Mouse (Mus musculus) thymus, adult 18-20 months (tissue): ENCODE data around the gene Cldn10.

Source experiments
- DNase-seq, 2 experiments: peaks; one replicate each; pipeline ENCODE4 v3.0.0; 2022; ENCODE audit warnings: mixed read lengths in 2 of 2

Gene Cldn10

DNA sequence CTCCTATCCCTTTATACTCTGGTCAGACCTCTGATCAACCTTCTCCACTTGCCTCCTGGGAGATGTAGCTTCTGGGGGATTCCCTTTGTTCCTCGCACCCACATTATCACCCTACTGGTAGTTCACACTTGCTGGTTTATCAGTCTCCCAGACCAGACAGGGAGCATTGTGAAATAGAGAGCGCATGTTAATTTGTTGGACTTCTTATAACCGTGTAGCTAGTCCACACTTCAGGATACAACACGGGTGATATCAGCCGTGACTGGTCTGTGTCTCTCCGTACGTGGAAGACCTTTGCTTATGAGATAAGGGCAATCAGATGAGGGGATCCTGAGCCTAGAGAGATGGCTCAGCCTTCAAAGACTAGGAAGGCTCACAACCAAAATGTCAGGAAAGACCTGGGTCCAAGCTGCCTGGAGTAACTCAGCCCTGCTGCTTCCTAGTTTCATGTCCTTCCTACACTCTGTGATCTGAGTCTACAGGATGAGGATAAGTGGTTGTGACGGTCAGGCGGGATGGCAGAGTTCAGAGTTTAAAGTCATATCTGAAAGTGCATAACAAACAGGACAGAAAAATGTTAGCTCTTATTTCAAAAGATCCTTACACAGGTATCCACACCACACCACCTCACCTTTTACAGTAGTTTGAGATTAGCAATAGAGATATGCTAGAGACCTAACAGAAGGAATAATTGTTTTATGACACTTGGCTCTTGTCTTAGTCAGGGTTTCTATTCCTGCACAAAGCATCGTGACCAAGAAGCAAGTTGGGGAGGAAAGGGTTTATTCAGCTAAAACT lies 78.5 kb downstream of the Cldn10 start:
- no peak for DNase-seq

DNA sequence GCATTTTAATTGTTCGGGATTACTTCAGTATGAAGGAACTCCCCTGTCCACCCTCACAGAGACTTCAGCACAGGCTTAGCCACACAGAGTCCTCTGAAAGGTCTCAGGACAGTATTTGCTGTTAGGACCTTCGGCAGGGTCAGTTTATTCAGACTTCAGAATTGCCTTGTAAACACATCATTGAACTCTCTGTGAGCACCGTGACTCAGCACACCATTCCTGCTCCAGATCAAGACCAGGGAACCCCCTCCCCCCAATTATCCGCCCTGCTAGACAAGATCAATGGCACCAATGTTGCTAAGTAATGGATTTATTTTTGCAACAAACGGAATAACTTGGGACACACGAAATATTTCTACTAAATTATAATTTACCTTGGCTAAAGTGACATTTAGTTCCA lies 79.7 kb downstream of the Cldn10 start:
- no peak for DNase-seq

DNA sequence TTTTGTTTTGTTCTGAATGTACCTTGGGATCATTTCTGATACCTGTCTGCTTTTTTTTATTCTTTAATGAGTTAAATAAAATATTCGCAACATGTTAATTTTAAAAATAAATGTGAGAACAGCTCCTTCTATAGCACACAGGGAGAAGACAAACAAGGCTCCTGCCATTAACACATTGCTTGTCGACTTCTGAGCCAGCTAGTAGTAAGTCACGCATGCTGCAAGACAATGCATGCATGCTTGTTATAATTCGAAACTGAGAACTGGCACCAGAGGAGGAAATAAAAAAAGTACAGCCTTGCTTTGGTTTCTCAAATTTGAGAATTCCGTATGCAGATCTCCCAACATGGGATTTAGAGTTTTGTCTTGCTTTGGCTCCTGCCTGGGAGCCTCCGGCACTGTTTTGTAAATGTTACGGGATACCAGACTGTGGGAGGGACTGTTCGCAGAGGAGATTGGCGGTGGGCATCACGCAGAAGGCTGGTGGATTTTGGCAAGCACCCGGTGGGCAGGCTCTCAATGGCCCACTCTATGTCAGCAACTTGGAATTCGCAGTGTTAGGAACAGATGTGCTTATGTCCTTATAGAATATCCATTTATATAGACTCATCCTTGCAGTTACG lies 80.5 kb downstream of the Cldn10 start:
- DNase-seq, result no peak

DNA sequence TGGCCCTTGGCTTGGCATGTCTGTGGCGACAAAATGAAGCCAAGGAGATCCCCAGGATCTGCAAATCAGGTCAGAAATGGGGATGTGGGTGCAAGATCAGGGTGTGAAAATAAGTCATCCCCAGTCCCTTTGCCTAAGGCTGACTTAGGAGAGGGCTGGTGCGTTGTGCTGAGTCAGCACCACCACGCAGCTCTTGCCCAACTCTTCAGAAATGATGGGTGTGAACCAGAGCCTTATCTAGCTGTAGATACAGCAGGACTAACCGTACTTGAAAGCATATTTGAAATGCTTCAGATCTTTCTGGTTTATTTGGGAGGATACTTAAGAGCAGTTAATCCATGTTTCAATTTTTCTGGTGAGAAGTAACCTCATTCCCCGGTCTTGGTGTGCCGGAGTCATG lies 82.0 kb downstream of the Cldn10 start:
- no peak for DNase-seq

DNA sequence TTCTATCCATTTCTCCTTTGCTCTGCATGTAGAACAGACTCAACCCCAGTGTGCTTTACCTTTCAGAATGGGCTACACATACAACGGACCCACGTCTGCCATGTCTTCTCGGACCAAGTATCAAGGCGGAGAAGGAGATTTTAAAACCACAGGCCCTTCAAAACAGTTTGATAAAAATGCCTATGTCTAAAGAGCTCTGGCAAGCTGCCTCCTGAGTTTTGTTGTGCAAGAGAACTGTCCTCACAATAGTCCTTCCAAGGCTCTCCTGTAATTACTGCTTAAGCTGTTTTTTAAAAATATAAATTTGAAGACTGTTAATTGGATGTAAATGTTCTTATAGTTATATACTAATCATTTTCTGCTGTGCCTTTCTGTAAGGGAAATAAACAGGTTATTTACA lies 86.4 kb downstream of the Cldn10 start:
- DNase-seq, result no peak

DNA sequence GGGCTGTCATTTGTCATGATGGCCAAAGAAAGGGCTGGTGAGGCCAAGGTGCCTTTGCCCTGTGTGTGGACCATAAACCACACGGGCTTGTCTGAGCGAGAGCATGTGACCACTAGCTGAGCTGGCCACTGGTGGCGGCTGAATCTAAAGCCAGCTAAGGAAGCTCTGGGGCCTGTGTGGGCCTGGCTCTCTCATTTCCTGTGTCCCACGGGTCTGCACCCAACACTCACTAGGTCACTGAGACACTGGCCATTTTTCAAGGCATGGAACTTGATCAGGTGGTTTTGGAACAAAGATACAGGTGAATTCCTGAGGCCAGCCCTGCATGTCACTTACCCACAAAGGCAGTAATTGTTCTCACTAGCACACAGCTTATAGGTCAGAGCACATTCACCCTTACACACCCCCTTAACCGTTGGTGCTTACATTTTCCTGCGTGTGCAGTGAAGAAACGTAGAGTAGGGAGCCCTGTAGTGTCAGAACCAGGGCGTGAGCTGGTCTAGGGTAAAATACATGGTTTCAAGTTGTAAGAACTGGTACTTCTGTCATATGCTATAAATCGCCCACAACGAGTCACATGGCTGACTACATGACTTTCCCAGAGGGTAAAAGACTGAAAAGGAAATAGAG lies 87.2 kb downstream of the Cldn10 start:
- DNase-seq, result no peak

DNA sequence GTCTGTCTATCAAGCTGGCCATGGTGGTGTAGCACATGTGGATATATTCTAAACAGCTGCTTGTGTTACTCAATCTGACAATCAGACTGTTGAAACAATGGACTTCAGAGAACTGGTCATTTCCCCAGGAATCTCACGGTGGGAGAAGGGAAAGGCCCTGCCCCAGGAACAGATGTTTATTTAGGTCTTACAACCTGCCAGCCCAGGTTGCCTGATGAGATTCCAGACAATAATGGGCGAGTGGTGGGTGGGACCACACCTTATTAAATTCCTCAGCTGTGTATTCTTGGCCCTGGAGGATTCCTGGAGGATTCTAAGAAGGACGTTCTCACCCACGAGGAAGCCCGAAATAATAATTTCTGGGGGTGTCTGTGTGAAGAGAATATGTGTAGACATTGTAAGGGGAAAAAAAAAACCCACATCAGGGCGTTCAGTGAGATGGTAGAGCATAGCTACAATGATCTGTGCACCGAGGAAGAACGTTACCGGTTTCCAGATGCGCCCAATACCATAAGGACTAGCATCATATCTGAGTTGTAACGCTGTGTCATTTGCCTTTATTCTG lies 90.7 kb downstream of the Cldn10 start:
- no peak for DNase-seq

DNA sequence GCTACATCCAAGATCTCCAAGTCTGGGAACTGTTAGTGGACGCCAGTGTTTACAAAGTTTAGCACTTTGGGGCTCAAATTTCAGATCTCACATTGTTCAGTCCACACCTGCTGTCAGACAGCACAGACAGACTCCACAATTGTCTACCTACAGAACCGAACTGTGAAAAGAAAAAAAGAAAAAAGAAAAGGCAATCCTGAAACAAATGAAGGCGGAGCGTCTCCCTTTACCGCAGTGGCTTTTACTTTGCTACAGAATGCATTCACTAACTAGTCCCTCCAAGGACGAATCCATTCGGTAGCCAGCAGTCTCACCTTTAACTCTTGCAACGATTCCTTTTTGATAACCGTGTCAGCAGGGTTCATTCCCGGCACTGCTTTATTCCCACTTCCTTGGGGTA lies 93.0 kb downstream of the Cldn10 start:
- DNase-seq, result no peak

DNA sequence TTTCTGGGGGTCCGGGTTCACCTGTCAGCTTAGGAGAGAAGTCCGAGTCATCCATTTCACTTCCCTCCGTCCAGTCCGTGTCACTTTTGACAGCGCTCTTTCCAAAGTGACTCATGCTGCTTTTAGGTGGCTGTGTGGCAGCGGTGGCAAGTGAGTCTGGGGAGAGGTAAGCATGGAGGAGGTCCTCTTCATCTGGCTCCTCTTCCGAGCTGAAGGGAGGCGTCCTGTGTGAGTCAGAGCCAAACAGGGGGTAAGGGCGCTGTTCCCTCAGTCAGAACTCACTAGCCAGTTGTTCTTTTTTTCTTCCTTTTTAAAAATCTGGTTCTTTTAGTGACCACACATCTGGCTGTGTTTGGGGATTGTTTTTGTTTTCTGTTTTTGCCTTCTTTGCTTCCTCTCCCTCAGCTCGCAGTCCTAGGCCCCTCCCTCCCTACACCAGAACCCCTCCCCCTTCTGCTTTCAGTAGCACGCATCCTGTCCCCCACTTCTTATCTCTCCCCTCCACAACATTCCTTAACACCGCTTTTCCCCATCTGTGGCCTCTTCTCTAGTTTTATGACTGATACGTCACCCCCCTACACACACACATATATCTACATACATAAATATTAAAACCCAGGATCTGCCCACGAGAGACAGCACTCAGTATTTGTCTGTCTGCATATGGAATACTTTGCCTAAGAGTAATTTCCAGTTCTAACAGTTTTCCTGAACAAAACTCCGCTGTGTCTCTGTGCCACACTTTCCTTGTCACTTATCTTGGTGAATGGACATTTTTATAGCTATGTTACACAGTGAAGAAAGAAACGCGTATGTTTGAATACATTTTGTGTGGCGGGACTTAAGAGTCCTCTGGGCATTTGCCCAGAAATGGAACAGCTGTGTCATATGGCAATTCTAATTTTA lies 95.9 kb downstream of the Cldn10 start:
- DNase-seq, result no peak

DNA sequence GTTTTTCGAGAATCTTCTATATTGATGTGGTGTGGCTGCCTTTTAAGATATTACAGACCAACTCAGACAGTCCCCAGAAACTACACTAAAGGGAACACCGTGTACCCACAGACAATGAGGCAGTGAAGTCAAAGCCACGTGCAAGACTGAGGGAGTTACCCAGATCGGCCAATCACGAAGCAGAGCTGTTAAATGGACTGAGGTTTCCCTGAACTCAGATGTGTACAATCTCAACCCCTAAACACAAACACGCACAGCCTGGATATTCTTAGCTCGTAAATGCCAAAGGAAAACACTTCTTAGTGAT lies 96.5 kb downstream of the Cldn10 start:
- no peak for DNase-seq

DNA sequence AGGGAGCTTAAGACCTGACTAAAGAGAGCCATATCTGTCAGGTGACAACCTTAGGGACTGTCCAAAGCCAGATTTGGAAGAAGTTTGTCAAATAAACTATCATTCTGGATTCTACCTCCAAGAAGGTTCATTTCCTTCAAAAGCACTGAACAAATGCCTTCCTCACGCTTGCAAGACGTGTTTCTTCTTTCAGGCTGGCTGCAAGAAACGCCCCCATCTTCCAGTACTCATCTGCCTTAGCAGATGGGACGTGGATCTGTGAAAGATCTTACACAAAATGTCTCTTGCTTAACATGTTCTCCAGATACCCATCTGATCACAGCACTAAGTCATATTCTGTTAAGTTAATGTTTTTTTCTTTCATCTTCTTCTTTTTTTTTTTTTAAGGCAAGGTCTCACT lies 102.4 kb downstream of the Cldn10 start:
- DNase-seq, result no peak

DNA sequence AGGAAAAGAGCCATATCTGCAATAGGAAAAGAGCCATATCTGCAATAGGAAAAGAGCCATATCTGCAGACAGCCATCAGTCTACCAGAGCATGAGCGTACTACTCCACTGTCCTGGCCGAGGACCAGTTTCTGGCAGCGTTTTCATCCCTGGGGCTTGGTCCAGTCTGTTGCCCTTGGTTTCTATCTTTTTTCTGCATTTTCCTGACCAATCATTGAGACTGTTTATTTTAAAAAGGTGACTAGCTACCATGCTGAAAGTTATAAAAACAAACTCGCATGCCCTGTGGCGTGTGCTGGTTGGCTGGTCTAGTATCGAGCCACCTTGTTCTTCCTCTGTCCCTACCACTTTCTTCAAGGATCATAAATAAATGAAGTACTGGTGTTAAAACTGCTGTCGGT lies 107.5 kb downstream of the Cldn10 start:
- DNase-seq, result no peak

DNA sequence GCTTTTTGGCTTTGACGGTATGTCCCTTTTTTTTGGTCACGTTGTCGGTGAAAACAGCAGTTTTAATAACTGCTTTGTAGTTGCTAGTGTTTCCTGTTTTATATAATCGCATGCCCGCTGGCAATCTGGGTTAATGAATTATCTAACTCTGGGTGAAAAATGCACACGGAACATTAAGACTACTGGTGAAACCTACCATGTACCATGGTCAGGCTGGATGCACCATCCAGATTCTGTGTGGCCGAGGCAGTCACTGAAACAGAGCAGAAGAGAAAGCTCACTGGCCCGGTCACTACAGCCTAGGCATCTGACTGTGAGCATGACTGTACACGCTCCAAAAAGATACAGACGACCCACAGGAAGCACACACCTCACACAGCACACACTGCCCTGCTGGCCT lies 107.9 kb downstream of the Cldn10 start:
- no peak for DNase-seq

DNA sequence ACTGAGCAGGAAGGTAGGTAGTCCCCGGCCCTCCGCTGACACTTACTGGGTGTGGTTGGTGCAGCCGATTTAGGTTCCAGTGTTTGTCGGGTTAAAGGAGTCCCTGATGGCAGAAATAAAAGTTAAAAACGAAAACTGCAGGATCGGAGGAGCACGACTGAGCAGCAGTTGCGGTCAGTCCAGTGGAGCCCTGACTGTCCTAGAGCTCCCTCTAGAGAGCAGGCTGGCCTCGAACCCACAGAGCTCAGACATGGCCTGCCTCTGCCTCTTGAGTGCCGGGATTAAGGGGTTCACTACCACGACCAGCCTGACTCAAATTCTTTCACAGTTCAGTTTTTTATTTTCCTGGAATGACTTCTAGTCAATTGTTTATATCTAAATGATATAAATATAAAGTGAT lies 112.2 kb downstream of the Cldn10 start:
- DNase-seq, result no peak

DNA sequence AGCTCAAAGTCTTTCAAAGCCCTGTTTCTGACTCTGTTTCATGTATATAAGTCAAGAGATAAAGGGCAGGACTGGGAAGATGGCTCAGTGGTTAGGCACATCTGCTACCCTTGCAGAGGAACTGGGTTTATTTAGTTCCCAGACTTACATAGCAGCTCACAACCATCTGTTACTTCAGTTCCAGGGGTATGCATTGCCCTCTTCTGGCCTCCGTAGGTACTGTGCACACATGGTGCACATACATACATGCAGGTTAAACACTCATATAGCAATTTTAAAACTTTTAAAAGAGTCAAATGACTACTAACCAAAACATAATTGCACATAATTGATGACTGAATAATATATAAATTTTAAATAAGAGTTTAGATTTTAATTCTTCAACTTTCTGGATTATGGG lies 113.2 kb downstream of the Cldn10 start:
- DNase-seq, result no peak

DNA sequence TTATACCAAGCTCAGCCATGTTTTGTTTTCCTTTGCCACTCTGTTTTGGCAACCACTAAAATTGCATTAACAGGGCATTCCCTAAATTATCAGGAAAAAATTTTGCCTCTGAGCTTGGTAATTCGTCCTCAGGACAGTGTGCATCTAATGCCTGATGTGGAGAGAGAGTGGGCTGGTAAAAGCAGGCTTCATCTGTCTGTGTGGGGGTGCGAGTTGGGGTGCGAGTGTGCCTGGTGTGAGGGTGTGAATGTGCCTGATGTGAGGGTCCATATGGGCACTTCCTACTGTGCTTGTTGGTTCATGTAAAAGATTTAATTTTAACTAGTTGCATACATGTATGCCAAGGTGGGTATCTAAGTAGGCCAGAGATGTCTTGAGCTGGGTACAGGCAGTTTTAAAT lies 115.7 kb downstream of the Cldn10 start:
- DNase-seq, result no peak

DNA sequence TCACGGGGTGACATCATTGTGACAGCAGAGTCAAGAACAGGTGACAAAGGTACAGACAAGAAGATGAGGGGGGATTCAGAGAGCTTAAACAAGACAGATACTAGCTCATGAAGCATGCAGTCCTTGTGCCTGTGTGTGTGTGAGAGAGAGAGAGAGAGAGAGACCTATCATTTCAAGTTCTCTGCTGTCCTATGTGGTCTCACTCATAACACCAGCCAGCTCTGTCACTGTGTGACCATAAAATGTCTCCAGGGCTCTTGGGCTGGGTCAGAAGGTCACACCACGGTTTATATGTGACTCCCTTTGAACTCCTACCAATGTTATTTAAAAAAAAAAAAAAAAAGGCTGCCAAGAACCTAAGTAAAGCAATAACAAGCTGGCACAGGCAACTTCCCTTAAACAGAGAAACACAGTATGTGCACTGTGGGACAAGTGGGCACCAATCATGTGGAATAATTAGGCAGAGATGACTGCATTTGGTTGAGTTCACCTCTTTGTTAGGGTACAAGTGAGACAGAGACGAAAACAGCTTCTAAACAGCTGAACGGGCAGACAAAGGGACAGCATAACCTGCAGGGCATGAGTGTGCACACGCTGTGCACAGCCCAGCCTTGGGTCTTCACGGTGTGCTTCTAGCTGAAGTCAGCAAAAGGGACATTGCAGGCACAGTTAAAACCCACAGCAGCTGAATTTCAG lies 116.3 kb downstream of the Cldn10 start:
- DNase-seq, result no peak

DNA sequence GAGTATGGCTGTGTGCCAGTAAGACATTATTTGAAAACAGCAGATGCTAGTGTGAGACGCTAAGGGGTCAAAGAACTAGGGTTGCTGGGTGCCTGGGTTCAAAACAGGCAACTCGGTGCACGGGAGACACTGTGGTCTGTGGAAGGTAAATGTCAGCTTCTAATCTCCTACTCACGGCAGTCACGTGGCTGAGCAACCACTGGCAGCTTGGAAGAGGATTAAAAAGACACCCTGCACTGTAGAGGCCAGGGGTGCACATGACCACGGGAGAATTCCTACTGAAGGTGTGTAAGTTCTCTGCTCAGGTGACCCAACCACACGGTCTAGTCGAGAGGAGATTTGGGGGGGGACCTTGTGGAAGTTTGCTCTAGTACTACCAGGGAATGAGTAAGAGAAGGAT lies 119.9 kb downstream of the Cldn10 start:
- DNase-seq, result no peak

DNA sequence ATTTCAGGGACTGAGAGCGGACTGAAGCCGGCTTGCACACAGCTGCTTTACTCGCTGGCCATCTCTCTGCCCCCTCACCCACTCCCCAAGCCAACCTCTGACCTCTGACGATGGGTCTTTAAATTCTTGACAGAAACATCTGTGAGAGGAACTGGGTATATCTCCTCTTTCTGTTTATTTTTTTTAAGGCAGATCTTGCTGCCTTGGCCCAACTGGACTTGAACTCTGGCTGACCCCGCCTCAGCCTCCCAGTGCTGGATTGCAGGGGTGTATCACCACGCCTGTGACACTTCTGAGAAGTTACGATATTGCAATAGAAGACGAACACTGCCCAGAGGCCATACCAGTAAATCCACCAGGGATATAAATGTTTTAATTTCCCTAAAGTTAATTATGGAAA lies 122.2 kb downstream of the Cldn10 start:
- no peak for DNase-seq

DNA sequence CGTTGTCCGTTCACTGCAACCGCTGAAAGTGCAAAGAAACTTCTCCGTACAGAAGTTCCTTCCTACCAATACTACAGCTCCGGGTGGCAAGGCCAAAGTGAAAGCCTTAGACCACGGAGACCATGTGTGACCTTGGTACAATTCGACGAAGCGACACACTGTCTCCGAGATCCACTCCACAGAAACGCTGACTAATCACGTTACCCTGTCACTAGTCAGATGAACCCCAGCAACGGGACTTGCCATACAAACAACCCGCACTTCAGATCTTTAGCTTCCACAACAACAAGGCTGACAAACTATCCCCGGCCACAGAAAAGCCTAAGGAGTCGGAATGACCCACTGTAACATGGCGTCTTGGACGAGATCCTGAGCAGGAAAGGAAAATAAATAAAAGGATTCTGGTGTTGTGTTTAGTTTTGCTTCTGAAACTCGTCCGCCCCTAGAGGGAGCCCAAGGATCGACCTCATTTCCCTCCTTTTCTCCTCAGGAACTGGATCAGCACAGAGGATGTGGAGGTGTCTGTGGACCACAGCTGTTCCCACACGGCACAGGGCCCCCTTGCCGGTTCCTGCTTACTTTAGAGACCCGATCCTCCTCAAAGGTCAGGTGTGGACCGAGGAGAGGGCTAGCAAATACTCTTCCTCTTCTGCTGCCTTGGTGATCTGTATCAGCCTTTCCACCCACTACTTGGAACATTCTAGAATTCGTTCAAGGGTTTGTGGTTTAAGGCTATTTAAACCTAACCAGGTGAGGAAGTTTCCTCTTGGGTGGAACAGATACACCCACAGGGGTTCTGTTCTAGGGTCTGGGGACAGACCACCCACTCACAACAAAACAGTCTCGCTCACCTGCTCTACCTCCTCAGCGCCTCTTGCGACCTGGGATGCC lies 122.9 kb downstream of the Cldn10 start:
- DNase-seq, result no peak

DNA sequence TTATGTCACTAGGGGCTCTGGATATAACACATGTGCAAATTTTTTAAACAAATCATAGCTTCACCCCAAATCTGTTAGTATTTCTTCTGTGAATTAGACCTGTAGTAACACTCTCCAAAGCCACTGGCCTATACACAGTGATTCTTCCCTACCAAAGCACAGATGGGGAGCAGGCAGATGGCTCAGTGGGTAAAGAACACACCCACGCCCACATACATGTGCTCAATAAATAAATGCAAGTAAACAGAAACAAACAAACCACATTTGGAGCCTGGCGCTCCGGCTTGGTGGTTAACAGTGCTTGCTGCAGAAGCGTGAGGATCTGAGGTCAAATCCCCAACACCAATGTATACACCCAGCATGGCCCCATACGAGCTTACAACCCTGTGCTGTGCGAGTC lies 123.8 kb downstream of the Cldn10 start:
- DNase-seq, result no peak
